Mouse (Mus musculus): ENCODE measurements around the gene Stx19. TPM values are rescaled to one million over a fixed set of nuclear protein-coding genes. Genes with fewer than 3 reads are reported as not detected.

The Stx19 gene
- total RNA-seq, 2 experiments from 2014 or later, result not detected

GRCm38 (mm10) chr16:62845341-62845740 lies 30.9 kb downstream of the Stx19 start:
- no peak for DNase-seq (ENCODE audit: extremely low spot score in 1 of 2, low spot score in 2 of 2)
- intact Hi-C loops (cut with DNase I), result no loop called here

DNA sequence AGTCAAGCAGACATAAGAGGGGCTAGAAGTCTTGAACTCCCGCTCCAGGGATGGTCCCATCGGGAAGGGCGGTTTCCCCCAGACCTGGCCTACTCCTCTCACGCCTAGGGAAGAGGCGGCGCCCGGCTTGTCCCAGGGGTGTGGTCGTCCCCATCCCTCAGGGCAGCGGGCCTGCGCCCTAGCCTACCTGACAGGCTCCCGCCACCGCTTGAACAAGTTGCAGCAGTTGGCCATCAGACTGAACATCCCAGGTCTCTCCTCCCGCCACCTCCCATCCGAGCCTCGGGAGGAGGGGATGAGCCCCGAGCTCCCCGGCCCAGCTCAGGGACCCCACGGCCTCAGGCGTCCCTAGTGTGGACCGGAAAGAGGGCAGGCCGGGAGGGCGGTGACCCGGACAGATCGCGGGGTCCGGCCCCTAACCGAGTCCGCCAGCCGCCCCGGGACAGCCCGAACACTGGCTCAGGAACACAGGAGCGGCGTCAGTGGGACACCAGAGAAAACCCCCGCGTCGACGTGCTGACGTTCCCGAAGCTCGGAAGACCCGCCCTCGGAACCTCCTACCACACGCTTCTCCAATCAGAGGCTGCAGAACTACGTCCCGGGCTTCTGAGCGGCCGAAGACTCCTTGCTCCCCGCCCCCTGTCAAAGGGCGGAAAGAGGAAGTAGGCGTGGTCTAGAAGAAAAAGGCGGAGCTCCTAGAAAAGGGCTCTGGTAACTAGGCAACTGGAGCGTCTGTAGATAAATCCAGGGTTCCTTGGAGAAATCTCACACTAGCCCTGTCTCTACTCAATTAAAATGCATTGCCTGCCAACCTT lies 32.2 kb downstream of the Stx19 start, which contains the start of gene Arl13b:
TSS of gene Arl13b (minus strand) at position 543 of the 815 bp plus-strand sequence.
- intact Hi-C loops (cut with DNase I), result no loop called here
- DNase-seq (ENCODE audit: extremely low spot score in 1 of 2, low spot score in 2 of 2), result peak; percentile 96

DNA sequence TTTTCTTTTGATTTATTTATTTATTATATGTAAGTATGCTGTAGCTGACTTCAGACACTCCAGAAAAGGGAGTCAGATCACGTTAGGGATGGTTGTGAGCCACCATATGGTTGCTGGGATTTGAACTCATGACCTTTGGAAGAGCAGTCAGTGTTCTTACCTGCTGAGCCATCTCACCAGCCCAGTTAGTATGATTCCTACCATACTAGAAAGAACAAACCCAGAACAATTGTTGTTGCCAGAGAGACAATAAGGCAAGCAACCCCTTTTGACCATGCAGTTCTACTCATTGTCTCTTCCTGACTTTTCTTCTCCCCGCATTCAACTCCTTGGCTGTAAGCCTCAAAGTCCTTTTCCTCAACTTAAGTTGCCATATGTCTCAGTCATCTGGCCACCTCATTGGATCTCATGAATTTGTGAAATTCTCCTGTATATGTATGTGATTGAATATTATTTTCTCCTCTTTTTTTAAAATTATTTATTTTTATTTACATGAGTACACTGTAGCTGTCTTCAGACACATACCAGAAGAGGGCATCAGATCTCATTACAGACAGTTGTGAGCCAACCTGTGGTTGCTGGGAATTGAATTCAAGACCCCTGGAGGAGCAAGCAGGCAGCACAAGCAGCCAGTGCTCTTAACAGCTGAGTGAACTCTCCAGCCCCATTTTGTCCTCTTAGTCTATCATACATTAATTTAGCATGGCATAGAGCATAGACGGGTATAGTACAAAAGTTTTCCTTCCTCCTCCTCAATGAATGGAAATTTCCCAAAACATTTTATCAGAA lies 38.2 kb downstream of the Stx19 start:
- no peak for DNase-seq (ENCODE audit: extremely low spot score in 1 of 2, low spot score in 2 of 2)
- intact Hi-C loops (cut with DNase I), result no loop called here

DNA sequence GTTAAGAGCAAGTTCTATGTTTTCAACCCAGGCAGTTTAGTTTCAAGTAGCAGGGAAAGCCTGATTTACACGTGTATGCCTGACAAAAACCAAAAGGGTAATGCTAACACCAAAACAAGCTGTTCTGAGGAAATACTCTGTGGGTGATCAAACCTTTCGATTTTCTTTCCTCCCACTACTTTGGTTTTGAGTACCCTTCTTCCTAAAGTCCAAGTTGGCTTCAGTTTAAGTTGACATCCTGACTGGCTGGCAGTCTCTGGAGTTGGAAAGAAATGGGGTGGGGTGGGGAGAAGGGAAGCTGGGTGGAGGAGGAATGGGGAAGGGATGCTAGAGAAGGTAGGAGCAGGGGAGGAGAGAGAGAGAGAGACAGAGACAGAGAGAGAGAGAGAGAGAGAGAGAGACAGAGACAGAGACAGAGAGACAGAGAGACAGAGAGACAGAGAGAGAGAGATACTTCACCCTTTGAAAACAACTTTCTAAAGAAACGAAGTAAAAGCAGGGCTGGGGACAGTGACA lies 39.2 kb downstream of the Stx19 start:
- intact Hi-C loops (cut with DNase I), result no loop called here
- no peak for DNase-seq (ENCODE audit: extremely low spot score in 1 of 2, low spot score in 2 of 2)

- intact Hi-C loops (cut with DNase I), result no loop called here
- peak in 1 of 2 experiments; percentile 88 for DNase-seq (ENCODE audit: extremely low spot score in 1 of 2, low spot score in 2 of 2)
Measured at GRCm38 (mm10) chr16:62854191-62855068, 40.0 kb downstream of the Stx19 start, which contains the start of gene Pros1. Gene Pros1, plus strand, starts transcription at chr16:62854307.

- no peak for DNase-seq (ENCODE audit: extremely low spot score in 1 of 2, low spot score in 2 of 2)
- intact Hi-C loops (cut with DNase I), result no loop called here
Measured at GRCm38 (mm10) chr16:62855385-62855784, 40.9 kb downstream of the Stx19 start.

DNA sequence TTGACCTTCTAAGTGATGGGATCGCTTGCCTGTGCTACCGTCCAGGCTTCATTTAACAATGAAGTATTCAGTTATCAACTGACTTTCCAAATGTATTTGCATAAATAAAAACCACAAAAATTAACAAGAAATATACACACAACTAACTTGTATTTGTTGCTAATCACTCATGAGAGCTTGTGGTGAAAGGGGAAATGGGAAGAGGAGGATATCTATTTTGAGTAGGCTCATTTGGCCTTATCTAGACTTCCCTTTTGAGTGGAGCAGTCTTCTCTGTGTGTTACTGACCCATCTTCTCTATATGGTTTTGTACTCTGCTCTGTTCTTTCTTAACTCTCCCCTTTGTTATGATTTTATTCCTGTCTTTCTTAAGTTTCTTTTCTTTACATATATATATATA lies 41.8 kb downstream of the Stx19 start:
- intact Hi-C loops (cut with DNase I), result no loop called here
- DNase-seq (ENCODE audit: extremely low spot score in 1 of 2, low spot score in 2 of 2), result no peak

DNA sequence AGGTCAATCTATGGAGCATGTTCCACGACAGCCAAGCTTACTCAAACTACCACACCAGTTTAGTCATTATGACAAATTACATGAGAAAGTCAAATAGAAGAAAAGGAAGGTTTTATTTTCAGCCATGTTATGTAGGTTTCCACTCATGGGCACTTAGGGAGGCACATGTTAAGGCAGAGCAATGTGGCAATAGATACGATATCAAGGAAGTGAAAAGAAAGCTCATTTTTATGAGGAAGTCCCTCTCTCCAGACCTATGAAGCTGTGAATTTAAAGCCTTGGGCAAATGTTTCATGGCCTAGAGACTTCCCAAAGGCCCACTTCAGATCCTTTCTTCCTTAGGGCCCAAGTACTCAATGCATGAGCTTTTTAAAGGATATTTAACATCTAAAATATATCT lies 43.0 kb downstream of the Stx19 start:
- intact Hi-C loops (cut with DNase I), result no loop called here

DNA sequence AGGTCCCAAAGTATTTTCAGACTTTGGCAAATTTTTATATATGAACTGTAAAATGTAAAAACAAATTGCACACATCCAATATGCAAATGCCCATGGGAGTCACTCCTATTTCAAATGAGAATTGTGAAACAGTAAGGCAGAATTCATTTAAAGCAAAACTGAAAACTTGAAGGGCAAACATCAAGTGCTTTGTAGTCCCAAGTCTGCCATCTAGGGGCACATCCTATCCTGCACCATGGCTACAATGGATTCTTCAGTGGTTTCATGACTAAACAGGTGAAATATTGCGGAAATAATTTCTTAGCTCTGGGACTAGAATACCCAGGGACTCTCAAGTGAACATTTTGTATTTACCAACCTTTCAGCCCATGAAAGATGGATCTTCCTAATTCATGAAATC lies 43.5 kb downstream of the Stx19 start:
- no peak for DNase-seq (ENCODE audit: extremely low spot score in 1 of 2, low spot score in 2 of 2)
- intact Hi-C loops (cut with DNase I), result no loop called here

More for the DNA sequence above, 43.0 kb downstream of the Stx19 start:
- no peak for DNase-seq (ENCODE audit: extremely low spot score in 1 of 2, low spot score in 2 of 2)

DNA sequence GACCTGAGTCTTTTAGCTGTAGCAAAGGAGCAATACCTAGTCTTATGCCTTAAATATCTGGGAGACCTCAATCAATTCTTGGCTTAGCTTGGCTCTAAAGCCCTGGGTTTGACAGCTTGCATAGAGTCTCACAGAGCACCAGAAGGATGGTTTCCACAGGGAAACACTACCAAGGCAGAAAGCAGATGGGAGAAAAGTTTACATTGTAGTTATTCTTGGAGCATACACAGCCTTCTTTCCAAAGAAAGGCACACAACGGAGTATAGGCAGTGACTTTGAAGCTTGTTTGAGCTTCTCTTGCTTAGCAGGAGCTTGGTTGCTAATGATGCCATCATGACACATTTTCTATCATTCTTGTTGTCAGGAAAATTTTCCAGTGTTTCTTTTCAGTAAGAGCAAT lies 45.7 kb downstream of the Stx19 start:
- no peak for DNase-seq (ENCODE audit: extremely low spot score in 1 of 2, low spot score in 2 of 2)
- intact Hi-C loops (cut with DNase I), result no loop called here

GRCm38 (mm10) chr16:62861455-62861854 lies 47.0 kb downstream of the Stx19 start:
- DNase-seq (ENCODE audit: extremely low spot score in 1 of 2, low spot score in 2 of 2), result no peak
- intact Hi-C loops (cut with DNase I), result no loop called here

- no peak for DNase-seq (ENCODE audit: extremely low spot score in 1 of 2, low spot score in 2 of 2)
- intact Hi-C loops (cut with DNase I), result no loop called here
Measured at GRCm38 (mm10) chr16:62872688-62873117, 58.2 kb downstream of the Stx19 start.

- no peak for DNase-seq (ENCODE audit: extremely low spot score in 1 of 2, low spot score in 2 of 2)
Measured at GRCm38 (mm10) chr16:62873180-62873579, 58.7 kb downstream of the Stx19 start.

More at GRCm38 (mm10) chr16:62873180-62873579, 58.7 kb downstream of the Stx19 start:
- intact Hi-C loops (cut with DNase I), result no loop called here

Small RNA genes within 50 kb of the gene (microRNA-seq; reads per million reads assigned to microRNA genes)
- not detected for gene Gm25986

Other genes starting within 250 kb of the Stx19 start
- gene Nsun3, start 27.9 kb upstream of the Stx19 start, total RNA-seq (2021), result 10 to 100 TPM in 1 of 2 experiments, 1 to 10 TPM in 1; 9.9 to 16.0 TPM
- gene Arl13b, start 32.4 kb downstream of the Stx19 start, total RNA-seq (2021), result 10 to 100 TPM in 1 of 2 experiments, 1 to 10 TPM in 1; 9.4 to 12.6 TPM
- 1 to 10 TPM; 8.4 to 8.5 TPM for gene Pros1, start 39.6 kb downstream of the Stx19 start, total RNA-seq (2021)

Measured in left cerebral cortex, postnatal 10 days (tissue).